Mouse (Mus musculus) olfactory bulb, adult 2 months (tissue): Measurements from ENCODE around the gene Shld1.

Experiments
- CTCF ChIP-seq: fragments of 200-500 bp; IDR thresholded peaks from 2 replicates; pipeline ENCODE4 v1.5.1; 2012; ENCODE audit warnings: low read depth, mild to moderate bottlenecking, low read length, moderate library complexity; ENCODE audit not compliant: insufficient read depth
- POLR2A ChIP-seq: fragments of 200-500 bp; IDR thresholded peaks from 2 replicates; pipeline ENCODE4 v1.6.1; 2012; ENCODE audit warnings: mild to moderate bottlenecking, low read depth, low read length, moderate library complexity; ENCODE audit not compliant: insufficient read depth

GRCm38 (mm10) chr2:132657186-132657585 is 29.5 kb upstream of the Shld1 start:
- TF ChIP-seq CTCF (no peak), POLR2A (no peak)
